Mouse (Mus musculus): Measurements from ENCODE around the gene Ovol1. TPM values are rescaled to one million over a fixed set of nuclear protein-coding genes. Genes with fewer than 3 reads are reported as not detected.

The Ovol1 gene
- polyA plus RNA-seq (2011; ENCODE audit: insufficient read depth, insufficient read length, low replicate concordance, missing spikeins), result not detected in 2 replicates

GRCm38 (mm10) chr19:5560457-5561041, at the start of gene Ovol1:
Gene Ovol1, minus strand, starts transcription at chr19:5560646.
- TF ChIP-seq CTCF (IDR thresholded peaks at IDR 0.05; ENCODE audit: control insufficient read depth, insufficient read depth, low read length) (no peak), POLR2A (IDR thresholded peaks at IDR 0.05; ENCODE audit: borderline replicate concordance, control insufficient read depth, low read depth, low read length) (no peak)

GRCm38 (mm10) chr19:5609547-5610404, 49.3 kb upstream of the Ovol1 start, which contains the start of gene Kat5:
Gene Kat5, minus strand, starts transcription at chr19:5610237.
- 2% methylated on average over 55 of the region's 55 CpGs for WGBS
- peaks cover 2% of the 10 kb centered on the region; the same call in 1 of the 2 replicates for H3K4me1 ChIP-seq (ENCODE audit: control insufficient read depth, insufficient read depth, low read length)
- H3K27ac ChIP-seq (ENCODE audit: control insufficient read depth, insufficient read depth, low read depth, low read length, poor library complexity), result peak within 1 kb of the TSS; percentile 81
- TF ChIP-seq CTCF (IDR thresholded peaks at IDR 0.05; ENCODE audit: control insufficient read depth, insufficient read depth, low read length) (no peak), POLR2A (IDR thresholded peaks at IDR 0.05; ENCODE audit: borderline replicate concordance, control insufficient read depth, low read depth, low read length) (peak; percentile 57; the same call in 1 of the 2 replicates)
- peak within 1 kb of the TSS; percentile 75 for H3K4me3 ChIP-seq (replicated peaks; ENCODE audit: control insufficient read depth, low read depth, low read length)

More at GRCm38 (mm10) chr19:5560457-5561041, at the start of gene Ovol1:
- H3K4me3 ChIP-seq (replicated peaks; ENCODE audit: control insufficient read depth, low read depth, low read length), result no peak within 1 kb of the TSS
- WGBS, result 1% methylated on average over 57 of the region's 57 CpGs
- no peaks in the 10 kb centered on the region; the same call in 1 of the 2 replicates for H3K4me1 ChIP-seq (ENCODE audit: control insufficient read depth, insufficient read depth, low read length)
- no peak within 1 kb of the TSS; the same call in 1 of the 2 replicates for H3K27ac ChIP-seq (ENCODE audit: control insufficient read depth, insufficient read depth, low read depth, low read length, poor library complexity)

- Histone ChIP-seq H3K27ac (ENCODE audit: control insufficient read depth, insufficient read depth, low read depth, low read length, poor library complexity) (peak overlapping the region; percentile 81), H3K4me3 (replicated peaks; ENCODE audit: control insufficient read depth, low read depth, low read length) (peak overlapping the region; percentile 75), H3K4me1 (ENCODE audit: control insufficient read depth, insufficient read depth, low read length) (peaks cover 2% of the 10 kb centered on the region; the same call in 1 of the 2 replicates)
- TF ChIP-seq CTCF (IDR thresholded peaks at IDR 0.05; ENCODE audit: control insufficient read depth, insufficient read depth, low read length) (no peak), POLR2A (IDR thresholded peaks at IDR 0.05; ENCODE audit: borderline replicate concordance, control insufficient read depth, low read depth, low read length) (no peak)
- WGBS, result 56% methylated on average over 10 of the region's 10 CpGs
Observed at GRCm38 (mm10) chr19:5609171-5609546, 48.7 kb upstream of the Ovol1 start.

GRCm38 (mm10) chr19:5608707-5609106, 48.3 kb upstream of the Ovol1 start:
- Histone ChIP-seq H3K27ac (ENCODE audit: control insufficient read depth, insufficient read depth, low read depth, low read length, poor library complexity) (no peak overlapping the region), H3K4me1 (ENCODE audit: control insufficient read depth, insufficient read depth, low read length) (peaks cover 2% of the 10 kb centered on the region; the same call in 1 of the 2 replicates)

GRCm38 (mm10) chr19:5607705-5608410, 47.4 kb upstream of the Ovol1 start:
- H3K4me1 ChIP-seq (ENCODE audit: control insufficient read depth, insufficient read depth, low read length), result peaks cover 2% of the 10 kb centered on the region
- TF ChIP-seq CTCF (IDR thresholded peaks at IDR 0.05; ENCODE audit: control insufficient read depth, insufficient read depth, low read length) (no peak), POLR2A (IDR thresholded peaks at IDR 0.05; ENCODE audit: borderline replicate concordance, control insufficient read depth, low read depth, low read length) (no peak)
- WGBS, result 93% methylated on average over 26 of the region's 26 CpGs
- H3K27ac ChIP-seq (ENCODE audit: control insufficient read depth, insufficient read depth, low read depth, low read length, poor library complexity), result no peak overlapping the region
- no peak overlapping the region for H3K4me3 ChIP-seq (replicated peaks; ENCODE audit: control insufficient read depth, low read depth, low read length)

More at GRCm38 (mm10) chr19:5608707-5609106, 48.3 kb upstream of the Ovol1 start:
- WGBS, result 92% methylated on average over 13 of the region's 13 CpGs
- no peak overlapping the region for H3K4me3 ChIP-seq (replicated peaks; ENCODE audit: control insufficient read depth, low read depth, low read length)
- TF ChIP-seq CTCF (IDR thresholded peaks at IDR 0.05; ENCODE audit: control insufficient read depth, insufficient read depth, low read length), result no peak

GRCm38 (mm10) chr19:5606196-5606595, 45.8 kb upstream of the Ovol1 start:
- no peak overlapping the region for H3K27ac ChIP-seq (ENCODE audit: control insufficient read depth, insufficient read depth, low read depth, low read length, poor library complexity)
- no peak overlapping the region for H3K4me3 ChIP-seq (replicated peaks; ENCODE audit: control insufficient read depth, low read depth, low read length)
- 88% methylated on average over 8 of the region's 8 CpGs for WGBS
- TF ChIP-seq POLR2A (IDR thresholded peaks at IDR 0.05; ENCODE audit: borderline replicate concordance, control insufficient read depth, low read depth, low read length), result no peak
- no peak for TF ChIP-seq CTCF (IDR thresholded peaks at IDR 0.05; ENCODE audit: control insufficient read depth, insufficient read depth, low read length)
- peaks cover 2% of the 10 kb centered on the region for H3K4me1 ChIP-seq (ENCODE audit: control insufficient read depth, insufficient read depth, low read length)

GRCm38 (mm10) chr19:5605126-5605525, 44.7 kb upstream of the Ovol1 start:
- no peak for TF ChIP-seq CTCF (IDR thresholded peaks at IDR 0.05; ENCODE audit: control insufficient read depth, insufficient read depth, low read length)
- TF ChIP-seq POLR2A (IDR thresholded peaks at IDR 0.05; ENCODE audit: borderline replicate concordance, control insufficient read depth, low read depth, low read length), result no peak
- Histone ChIP-seq H3K27ac (ENCODE audit: control insufficient read depth, insufficient read depth, low read depth, low read length, poor library complexity) (no peak overlapping the region), H3K4me3 (replicated peaks; ENCODE audit: control insufficient read depth, low read depth, low read length) (no peak overlapping the region), H3K4me1 (ENCODE audit: control insufficient read depth, insufficient read depth, low read length) (peaks cover 3% of the 10 kb centered on the region)
- 90% methylated on average over 7 of the region's 7 CpGs for WGBS

- 75% methylated on average over 7 of the region's 7 CpGs for WGBS
- H3K4me1 ChIP-seq (ENCODE audit: control insufficient read depth, insufficient read depth, low read length), result peaks cover 5% of the 10 kb centered on the region
- H3K27ac ChIP-seq (ENCODE audit: control insufficient read depth, insufficient read depth, low read depth, low read length, poor library complexity), result no peak overlapping the region
- no peak overlapping the region for H3K4me3 ChIP-seq (replicated peaks; ENCODE audit: control insufficient read depth, low read depth, low read length)
- TF ChIP-seq POLR2A (IDR thresholded peaks at IDR 0.05; ENCODE audit: borderline replicate concordance, control insufficient read depth, low read depth, low read length) (no peak), CTCF (IDR thresholded peaks at IDR 0.05; ENCODE audit: control insufficient read depth, insufficient read depth, low read length) (no peak)
Observed at GRCm38 (mm10) chr19:5603664-5604063, 43.2 kb upstream of the Ovol1 start.

All from bone marrow, adult 2 months (tissue).